In genomic region chr14:48068641-48069040, GRCm38 (mm10) we compare ENCODE assay signal across 23 mouse cellular contexts. TPM values are rescaled to one million over a fixed set of nuclear protein-coding genes. Genes with fewer than 3 reads are reported as not detected.
A peak's percentile ranks its signal among the peaks of the same experiment; 100 is the strongest.
DNase-seq lines count a peak whose midpoint lies in the region; ATAC-seq and TF ChIP-seq lines count a peak whose summit lies in the region.
"Had no signal": no experiment of that assay in that cellular context is flagged by ENCODE, and none has a peak within 500 bp of the region (broad histone marks: within the 10 kb centered on the region; RNA-seq: fewer than 3 reads in every experiment).

No protein-coding gene starts in this region.

- H3K9ac ChIP-seq in kidney, embryonic 16.5 days (replicated peaks; ENCODE audit: low read length) = no peak overlapping the region
- H3K9ac ChIP-seq in liver, adult 2 months (ENCODE audit: low read depth, low read length) = no peak overlapping the region
- no peak overlapping the region for H3K9ac ChIP-seq in liver, postnatal 0 days (replicated peaks)
- H3K9ac ChIP-seq: embryonic facial prominence, embryonic 12.5 days; forebrain, embryonic 13.5 days; forebrain, embryonic 15.5 days had no signal

- no peak for TF ChIP-seq CTCF in kidney, adult 2 months (conservative IDR thresholded peaks at IDR 0.05; ENCODE audit: insufficient read depth, insufficient read length, low read depth, low read length)
- TF ChIP-seq CTCF in liver, adult 2 months (IDR thresholded peaks at IDR 0.05; ENCODE audit: low read depth, low read length) = no peak
- TF ChIP-seq CTCF in liver, postnatal 0 days (IDR thresholded peaks at IDR 0.05; ENCODE audit: low read depth) = no peak

- H3K36me3 ChIP-seq in kidney, adult 2 months (ENCODE audit: control insufficient read depth, insufficient read depth, low read length) = no peaks in the 10 kb centered on the region
- no peaks in the 10 kb centered on the region for H3K36me3 ChIP-seq in kidney, embryonic 16.5 days (ENCODE audit: insufficient read depth, low read length)
- no peaks in the 10 kb centered on the region for H3K36me3 ChIP-seq in liver, adult 2 months (ENCODE audit: control insufficient read depth, insufficient read depth, low read length)
- H3K36me3 ChIP-seq in liver, postnatal 0 days (replicated peaks; ENCODE audit: insufficient read depth, low read length) = no peaks in the 10 kb centered on the region
- H3K36me3 ChIP-seq: embryonic facial prominence, embryonic 10.5 days; embryonic facial prominence, embryonic 12.5 days; forebrain, embryonic 15.5 days; G1E had no signal

- TF ChIP-seq POLR2A in kidney, adult 2 months (IDR thresholded peaks at IDR 0.05; ENCODE audit: low read depth, low read length) = no peak
- no peak for TF ChIP-seq POLR2A in liver, adult 2 months (IDR thresholded peaks at IDR 0.05; ENCODE audit: extremely low read depth, insufficient read depth, low read length)

- no peaks in the 10 kb centered on the region for H3K4me1 ChIP-seq in kidney, adult 2 months (ENCODE audit: control insufficient read depth, insufficient read depth, low read length)
- H3K4me1 ChIP-seq in kidney, embryonic 16.5 days (ENCODE audit: insufficient read depth, low read length) = no peaks in the 10 kb centered on the region
- H3K4me1 ChIP-seq in liver, adult 2 months (ENCODE audit: control insufficient read depth, insufficient read depth, low read length) = peaks cover 1% of the 10 kb centered on the region; the same call in 1 of the 2 replicates
- 0 out of 2 replicates have a peak, but pooled peaks cover 4% of the 10 kb centered on the region for H3K4me1 ChIP-seq in liver, postnatal 0 days (ENCODE audit: insufficient read depth)

- peak; percentile 40 for DNase-seq in heart, adult 11 months
- DNase-seq in heart, postnatal 10 days = no peak
- peak; percentile 71 for DNase-seq in kidney, adult 2 months
- DNase-seq in liver, adult 2 months (ENCODE audit: extremely low read depth, low read depth, low spot score) = peak; percentile 4
- DNase-seq in liver, postnatal 0 days = no peak
- DNase-seq: adrenal gland, adult 8-10 months; adrenal gland, postnatal 14 days; B cell, adult 2 months; cerebellum, adult 11-12 months; cerebellum, adult 2 months; cerebellum, adult 9-10 months; cerebellum, postnatal 10 days; cerebellum, postnatal 25 days had no signal

- no peak for ATAC-seq in kidney, embryonic 16.5 days (ENCODE audit: low FRiP score, low TSS enrichment)
- no peak for ATAC-seq in liver, postnatal 0 days
- ATAC-seq: activated CD4-positive, CD25-positive, alpha-beta regulatory T cell, adult 4 months; CD4-positive, CD25-positive, alpha-beta regulatory T cell, adult 4 months; forebrain, embryonic 13.5 days; forebrain, embryonic 15.5 days; Patski had no signal

- no peak overlapping the region for H3K4me2 ChIP-seq in kidney, embryonic 16.5 days (replicated peaks; ENCODE audit: low read depth, low read length)
- no peak overlapping the region for H3K4me2 ChIP-seq in liver, postnatal 0 days (ENCODE audit: low read depth, low read length)
- H3K4me2 ChIP-seq: embryonic facial prominence, embryonic 12.5 days; forebrain, embryonic 13.5 days; forebrain, embryonic 15.5 days had no signal

- intact Hi-C loops in heart, postnatal 10 days (cut with DNase I) = no loop called here

- H3K4me3 ChIP-seq in kidney, adult 2 months (ENCODE audit: insufficient read depth, low read depth, low read length) = no peak overlapping the region
- no peak overlapping the region for H3K4me3 ChIP-seq in kidney, embryonic 16.5 days (ENCODE audit: low read length)
- H3K4me3 ChIP-seq in liver, adult 2 months (ENCODE audit: insufficient read depth, low read depth, low read length) = no peak overlapping the region
- H3K4me3 ChIP-seq in liver, postnatal 0 days (ENCODE audit: low read depth, low read length) = no peak overlapping the region
- H3K4me3 ChIP-seq: embryonic facial prominence, embryonic 10.5 days; embryonic facial prominence, embryonic 12.5 days; forebrain, embryonic 13.5 days; forebrain, embryonic 15.5 days had no signal

- H3K27ac ChIP-seq in kidney, adult 2 months (ENCODE audit: insufficient read depth, low read depth, low read length) = no peak overlapping the region
- no peak overlapping the region for H3K27ac ChIP-seq in kidney, embryonic 16.5 days (ENCODE audit: low read length)
- H3K27ac ChIP-seq in liver, adult 2 months (replicated peaks; ENCODE audit: insufficient read depth, low read depth, low read length) = no peak overlapping the region
- no peak overlapping the region for H3K27ac ChIP-seq in liver, postnatal 0 days (ENCODE audit: low read depth)
- H3K27ac ChIP-seq: embryonic facial prominence, embryonic 10.5 days; embryonic facial prominence, embryonic 12.5 days; forebrain, embryonic 13.5 days; forebrain, embryonic 15.5 days had no signal

- no peaks in the 10 kb centered on the region for H3K27me3 ChIP-seq in kidney, adult 2 months (replicated peaks; ENCODE audit: control insufficient read depth, insufficient read depth, low read length)
- H3K27me3 ChIP-seq in kidney, embryonic 16.5 days (ENCODE audit: insufficient read depth, low read length) = no peaks in the 10 kb centered on the region
- no peaks in the 10 kb centered on the region for H3K27me3 ChIP-seq in liver, adult 2 months (ENCODE audit: control insufficient read depth, insufficient read depth, low read length)
- H3K27me3 ChIP-seq in liver, postnatal 0 days (ENCODE audit: insufficient read depth, low read length) = no peaks in the 10 kb centered on the region
- H3K27me3 ChIP-seq: CH12.LX; embryonic facial prominence, embryonic 12.5 days; forebrain, embryonic 13.5 days; forebrain, embryonic 15.5 days had no signal

- WGBS in kidney, adult 2 months = 58% methylated on average over 3 of the region's 3 CpGs
- WGBS in kidney, embryonic 16.5 days = 79% methylated on average over 3 of the region's 3 CpGs
- WGBS in liver, adult 2 months = 63% methylated on average over 3 of the region's 3 CpGs
- WGBS in liver, postnatal 0 days (ENCODE audit: insufficient replicate concordance) = 74% methylated on average over 3 of the region's 3 CpGs

- no peaks in the 10 kb centered on the region for H3K79me2 ChIP-seq in liver, adult 2 months (ENCODE audit: control insufficient read depth, insufficient read depth, low read length)

- TF ChIP-seq EP300 in liver, postnatal 0 days (IDR thresholded peaks at IDR 0.05; ENCODE audit: low read depth) = no peak

- H3K9me3 ChIP-seq in kidney, embryonic 16.5 days (ENCODE audit: low read length) = no peaks in the 10 kb centered on the region
- no peaks in the 10 kb centered on the region for H3K9me3 ChIP-seq in liver, postnatal 0 days (ENCODE audit: low read length)
- H3K9me3 ChIP-seq: embryonic facial prominence, embryonic 10.5 days; embryonic facial prominence, embryonic 12.5 days; forebrain, embryonic 13.5 days; forebrain, embryonic 15.5 days; G1E had no signal

RNA-seq across cellular contexts. Expression of gene Peli2, which starts 52.0 kb away (rescaled TPM):
- 10 to 100 TPM; 12.6 to 17.4 TPM for total RNA-seq in heart, postnatal 10 days (2021)
- polyA plus RNA-seq in kidney, adult 2 months (2012; rRNA removed) = 31.7 and 37.6 TPM in 2 replicates
- 8.6 and 9.4 TPM in 2 replicates for polyA plus RNA-seq in kidney, embryonic 16.5 days (2015; fragmentation: Nextera tagmentation; extraction: Ambion mirVana)
- 14.7 and 16.8 TPM in 2 replicates for total RNA-seq in liver, adult 2 months (2014; rRNA removed)
- 12.7 and 13.3 TPM in 2 replicates for polyA plus RNA-seq in liver, adult 2 months (2012; rRNA removed)
- polyA plus RNA-seq in liver, postnatal 0 days (2015; fragmentation: Nextera tagmentation; extraction: Ambion mirVana) = 1.5 and 2.8 TPM in 2 replicates
- total RNA-seq: CH12.LX had no signal
- polyA plus RNA-seq: G1E had no signal

Comparison
In these comparisons a context has a peak if more than half of its experiments do, and no peak if none do; other contexts are left out.
1. DNase-seq: peak in heart, adult 11 months (single experiment), kidney, adult 2 months (single experiment) and liver, adult 2 months (single experiment); none in heart, postnatal 10 days (0 of 2) and liver, postnatal 0 days (single experiment).